Mouse (Mus musculus) hindbrain, embryonic 16.5 days (tissue): ENCODE measurements at regions not wholly inside any gene's neighbourhood (a gene's known extent, or its start where the extent isn't known, plus 50 kb on each side); places are given as distances from the start of the nearest gene placed in this dataset.

Experiments
- ATAC-seq: fragments of 200-750 bp; cut with Nextera tagmentation; 2 replicates; pipeline ENCODE4 v1.8.0; 2017; ENCODE audit warnings: moderate TSS enrichment, moderate library complexity
- H3K27ac ChIP-seq: fragments of 300-500 bp; sonication (generic); 2 replicates; pipeline ENCODE4 v1.5.1; 2014; ENCODE audit warnings: low read depth, mild to moderate bottlenecking, control low read depth, low read length, moderate library complexity
- H3K27me3 ChIP-seq: fragments of 300-500 bp; sonication (generic); replicated peaks from 2 replicates; pipeline ENCODE4 v1.6.1; 2014; ENCODE audit warnings: low read length; ENCODE audit not compliant: control insufficient read depth, insufficient read depth
- H3K36me3 ChIP-seq: fragments of 300-500 bp; sonication (generic); 2 replicates; pipeline ENCODE4 v1.6.1; 2014; ENCODE audit warnings: mild to moderate bottlenecking, low read length, moderate library complexity, mixed read lengths; ENCODE audit not compliant: control insufficient read depth, insufficient read depth
- H3K4me1 ChIP-seq: fragments of 300-500 bp; sonication (generic); 2 replicates; pipeline ENCODE4 v1.6.1; 2014; ENCODE audit warnings: low read depth, low read length; ENCODE audit not compliant: control insufficient read depth, insufficient read depth
- H3K4me2 ChIP-seq: fragments of 300-500 bp; sonication (generic); 2 replicates; pipeline ENCODE4 v1.6.1; 2014; ENCODE audit warnings: mild to moderate bottlenecking, low read length, control low read depth, moderate library complexity
- H3K4me3 ChIP-seq: fragments of 300-500 bp; sonication (generic); 2 replicates; pipeline ENCODE4 v1.5.1; 2014; ENCODE audit warnings: mild to moderate bottlenecking, low read length, control low read depth, moderate library complexity
- H3K9ac ChIP-seq: fragments of 300-500 bp; sonication (generic); 2 replicates; pipeline ENCODE4 v1.6.1; 2014; ENCODE audit warnings: low read depth, mild to moderate bottlenecking, control low read depth, low read length, moderate library complexity
- H3K9me3 ChIP-seq: fragments of 300-500 bp; sonication (generic); 2 replicates; pipeline ENCODE4 v1.6.1; 2014; ENCODE audit warnings: mild to moderate bottlenecking, low read length, moderate library complexity; ENCODE audit not compliant: control insufficient read depth
- WGBS: fragments of 180-500 bp; shearing (Covaris S2); extraction: QIAGEN DNeasy Blood & Tissue Kit; methylation state at CpG from one replicate; pipeline ENCODE4 v1.1.7; 2014; 5-methylcytosine and 5-hydroxymethylcytosine counted together

DNA sequence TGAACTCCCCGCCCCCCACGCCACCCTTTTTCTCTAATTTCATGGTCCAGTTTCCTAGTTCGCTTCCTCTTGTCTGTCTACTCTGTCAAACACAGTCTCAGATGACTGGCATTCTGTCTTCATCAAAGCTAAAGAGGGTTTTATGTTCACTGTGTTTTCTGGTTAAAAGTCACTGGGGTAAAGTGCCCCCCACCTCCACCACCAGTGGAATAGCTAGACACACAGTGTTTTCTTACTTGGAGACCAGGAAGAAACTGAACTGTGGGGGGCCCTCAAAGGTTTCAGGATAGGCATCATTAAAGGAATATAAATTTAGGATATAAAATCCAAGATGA lies 69.9 kb downstream of the Enc1 start:
- no peak for ATAC-seq
- Histone ChIP-seq H3K4me1 (peaks cover 7% of the 10 kb centered on the region), H3K27me3 (no peaks in the 10 kb centered on the region), H3K27ac (no peak overlapping the region), H3K4me3 (no peak overlapping the region), H3K4me2 (no peak overlapping the region), H3K9ac (no peak overlapping the region), H3K9me3 (no peaks in the 10 kb centered on the region), H3K36me3 (no peaks in the 10 kb centered on the region)
- WGBS, result 24% methylated on average over 3 of the region's 3 CpGs

DNA sequence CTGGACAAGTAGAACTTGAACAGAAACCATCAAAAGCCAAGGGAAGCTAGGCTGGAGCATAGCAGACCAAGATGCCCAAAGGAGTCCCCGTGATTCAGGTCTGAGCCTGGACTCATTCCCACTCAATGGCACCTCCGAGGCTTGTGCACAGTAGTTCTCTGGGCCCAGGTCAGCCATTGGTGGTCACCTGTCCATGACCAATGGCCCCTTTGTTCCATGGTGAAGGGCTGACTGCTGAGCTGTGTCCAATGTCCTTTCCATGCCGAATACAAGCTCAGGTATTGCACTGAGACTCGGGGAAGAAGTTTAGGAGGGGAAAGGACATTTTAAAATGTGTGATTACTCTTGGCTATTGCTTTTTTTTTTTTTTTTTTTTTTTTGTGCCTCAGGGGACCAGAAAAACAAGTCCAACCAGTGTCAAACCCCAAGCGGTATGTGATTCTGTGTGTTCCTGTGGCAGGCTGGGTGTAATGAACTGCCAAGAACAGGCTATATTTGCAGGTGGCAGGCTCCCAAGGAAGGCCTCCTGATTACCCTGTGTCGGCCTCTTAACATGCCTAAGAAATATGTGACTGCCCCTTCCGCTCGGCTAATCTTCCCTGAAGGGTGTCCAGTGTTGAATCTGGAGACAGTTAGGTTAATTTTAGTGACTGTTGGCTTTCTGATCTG lies 69.4 kb downstream of the Enc1 start:
- ATAC-seq, result no peak
- Histone ChIP-seq H3K9ac (no peak overlapping the region), H3K4me3 (no peak overlapping the region), H3K4me1 (peaks cover 7% of the 10 kb centered on the region), H3K36me3 (no peaks in the 10 kb centered on the region), H3K9me3 (no peaks in the 10 kb centered on the region), H3K27me3 (no peaks in the 10 kb centered on the region), H3K4me2 (no peak overlapping the region), H3K27ac (no peak overlapping the region)
- WGBS, result 35% methylated on average over 8 of the region's 8 CpGs

DNA sequence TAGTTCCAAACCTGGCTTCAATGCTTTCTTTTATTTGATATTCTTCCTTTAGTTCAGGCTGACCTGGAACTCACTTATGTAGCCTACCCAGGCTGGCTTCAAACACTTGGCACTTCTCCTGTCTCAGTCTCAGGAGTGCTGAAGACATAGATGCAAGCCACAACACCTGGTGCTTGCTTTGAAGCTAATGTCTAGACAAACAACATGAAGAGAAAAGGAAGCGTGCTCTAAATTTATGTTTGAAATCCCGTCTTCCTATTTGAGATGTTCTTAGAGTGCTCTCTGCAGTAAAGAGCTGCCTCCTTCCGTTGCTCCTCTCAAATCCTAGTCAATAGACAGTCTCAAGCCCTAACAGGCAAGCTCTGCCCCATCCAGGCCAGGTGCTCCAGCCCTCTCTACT lies 68.5 kb downstream of the Enc1 start:
- no peaks in the 10 kb centered on the region for H3K36me3 ChIP-seq
- no peak overlapping the region for H3K27ac ChIP-seq
- no peak overlapping the region for H3K4me2 ChIP-seq
- ATAC-seq, result no peak
- H3K9me3 ChIP-seq, result no peaks in the 10 kb centered on the region
- H3K4me3 ChIP-seq, result no peak overlapping the region
- 82% methylated on average over 3 of the region's 3 CpGs for WGBS
- H3K4me1 ChIP-seq, result peaks cover 7% of the 10 kb centered on the region
- no peak overlapping the region for H3K9ac ChIP-seq
- no peaks in the 10 kb centered on the region for H3K27me3 ChIP-seq

DNA sequence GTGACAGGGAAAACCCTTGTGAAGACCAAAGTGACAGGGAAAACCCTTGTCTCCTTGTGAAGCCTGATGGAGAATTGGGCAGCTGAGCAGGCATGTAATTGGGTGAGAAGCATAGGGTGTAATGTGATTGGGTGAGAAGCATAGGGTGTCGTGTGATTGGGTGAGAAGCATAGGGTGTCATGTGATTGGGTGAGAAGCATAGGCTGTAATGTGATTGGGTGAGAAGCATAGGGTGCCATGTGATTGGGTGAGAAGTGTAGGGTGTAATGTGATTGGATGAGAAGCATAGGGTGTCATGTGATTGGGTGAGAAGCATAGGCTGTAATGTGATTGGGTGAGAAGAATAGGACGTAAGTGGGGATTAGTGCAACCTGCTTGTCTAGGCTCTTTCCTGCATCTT lies 67.5 kb downstream of the Enc1 start:
- H3K9ac ChIP-seq, result no peak overlapping the region
- WGBS, result 97% methylated on average over 2 of the region's 2 CpGs
- no peak for ATAC-seq
- no peaks in the 10 kb centered on the region for H3K27me3 ChIP-seq
- no peak overlapping the region for H3K4me2 ChIP-seq
- H3K4me1 ChIP-seq, result peaks cover 6% of the 10 kb centered on the region
- no peaks in the 10 kb centered on the region for H3K36me3 ChIP-seq
- H3K9me3 ChIP-seq, result no peaks in the 10 kb centered on the region
- H3K4me3 ChIP-seq, result no peak overlapping the region
- H3K27ac ChIP-seq, result no peak overlapping the region
